Mouse (Mus musculus): ENCODE measurements around the gene Naglu. TPM values are rescaled to one million over a fixed set of nuclear protein-coding genes. Genes with fewer than 3 reads are reported as not detected.
"Not testable (repeated sequence)": the region's sequence is repeated elsewhere in the genome, so short reads cannot be mapped to it uniquely, and the experiment has no call there.

Gene Naglu
- total RNA-seq, 1 experiment from 2014 or later = 30.8 TPM

DNA sequence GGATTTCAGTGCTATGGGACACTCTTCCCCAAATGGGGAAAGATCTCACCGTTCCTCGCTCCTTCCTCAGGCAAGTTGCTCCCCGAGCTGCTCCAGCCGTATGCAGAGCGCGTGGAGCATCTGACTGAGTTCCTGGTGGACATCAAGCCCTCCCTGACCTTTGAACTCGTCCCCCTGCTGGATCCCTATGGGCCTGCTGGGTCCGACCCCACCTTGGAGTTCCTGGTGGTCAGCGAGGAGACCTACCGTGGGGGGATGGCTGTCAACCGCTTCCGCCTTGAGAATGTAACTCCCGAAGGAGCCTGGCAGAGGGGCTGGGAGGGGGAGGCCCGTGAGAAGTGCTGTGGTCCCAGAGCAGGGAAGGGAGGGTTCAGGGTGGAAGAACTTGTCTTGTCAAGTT lies 14.4 kb downstream of the Naglu start:
- DNase-seq = no peak

DNA sequence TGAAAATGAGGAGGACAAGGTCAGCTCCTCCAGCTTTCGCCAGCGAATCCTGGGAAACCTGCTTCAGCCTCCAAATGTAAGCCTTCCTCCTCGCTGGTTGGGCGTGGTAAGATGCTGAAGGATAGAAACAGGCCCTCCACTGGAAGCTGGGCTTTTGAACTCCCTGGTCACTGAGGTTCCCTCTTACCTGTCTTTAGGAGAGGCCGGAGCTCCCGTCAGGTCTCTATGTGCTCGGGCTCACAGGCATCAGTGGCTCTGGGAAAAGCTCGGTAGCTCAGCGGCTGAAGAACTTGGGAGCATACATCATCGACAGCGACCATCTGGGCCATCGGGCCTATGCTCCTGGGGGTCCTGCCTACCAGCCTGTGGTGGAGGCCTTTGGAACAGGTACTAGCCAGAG lies 15.0 kb downstream of the Naglu start:
- no peak for DNase-seq

DNA sequence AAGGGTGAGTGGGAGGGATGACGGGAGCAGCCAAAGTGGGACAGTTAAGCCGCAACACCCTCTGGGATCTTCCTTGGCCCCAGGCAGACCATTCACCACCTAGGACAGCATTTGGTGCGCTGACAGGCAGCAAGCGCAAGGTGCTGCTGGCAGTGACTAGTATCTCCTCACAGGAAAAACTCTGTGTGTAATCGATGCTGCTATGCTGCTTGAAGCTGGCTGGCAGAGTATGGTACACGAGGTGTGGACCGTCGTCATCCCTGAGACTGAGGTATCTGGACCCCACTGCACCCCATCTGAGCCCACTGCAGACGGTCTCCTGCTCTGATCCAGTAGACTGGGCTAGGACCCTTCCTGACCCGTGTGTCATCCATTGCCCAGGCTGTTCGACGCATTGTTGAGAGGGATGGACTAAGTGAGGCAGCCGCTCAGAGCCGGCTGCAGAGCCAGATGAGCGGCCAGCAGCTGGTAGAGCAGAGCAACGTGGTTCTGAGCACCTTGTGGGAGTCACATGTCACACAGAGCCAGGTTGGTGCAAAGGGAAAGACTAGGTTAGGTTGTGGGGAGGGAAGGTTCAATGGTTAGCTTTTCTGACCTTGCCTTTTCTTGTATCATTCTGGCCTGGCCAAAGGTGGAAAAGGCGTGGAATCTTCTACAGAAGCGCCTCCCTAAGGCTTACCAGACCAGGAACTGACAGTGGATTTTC lies 16.0 kb downstream of the Naglu start:
- no peak for DNase-seq

DNA sequence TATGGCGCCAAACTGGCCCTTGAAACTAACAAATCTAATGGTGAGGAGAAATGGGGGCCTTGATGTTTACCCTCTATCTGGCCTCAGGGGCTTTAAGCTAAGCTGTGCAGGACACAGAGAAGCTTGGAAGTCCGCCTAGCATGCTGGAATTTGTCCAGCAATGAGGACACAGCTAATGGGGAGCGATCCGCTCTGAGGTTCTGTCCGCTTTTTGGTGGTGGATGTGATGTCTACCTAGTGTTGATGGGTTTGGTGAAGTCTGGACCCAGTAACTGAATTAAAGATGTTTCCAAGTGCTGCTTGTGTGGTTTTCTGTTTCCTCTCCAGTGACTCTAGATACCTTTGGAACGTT lies 16.5 kb downstream of the Naglu start:
- no peak for DNase-seq

DNA sequence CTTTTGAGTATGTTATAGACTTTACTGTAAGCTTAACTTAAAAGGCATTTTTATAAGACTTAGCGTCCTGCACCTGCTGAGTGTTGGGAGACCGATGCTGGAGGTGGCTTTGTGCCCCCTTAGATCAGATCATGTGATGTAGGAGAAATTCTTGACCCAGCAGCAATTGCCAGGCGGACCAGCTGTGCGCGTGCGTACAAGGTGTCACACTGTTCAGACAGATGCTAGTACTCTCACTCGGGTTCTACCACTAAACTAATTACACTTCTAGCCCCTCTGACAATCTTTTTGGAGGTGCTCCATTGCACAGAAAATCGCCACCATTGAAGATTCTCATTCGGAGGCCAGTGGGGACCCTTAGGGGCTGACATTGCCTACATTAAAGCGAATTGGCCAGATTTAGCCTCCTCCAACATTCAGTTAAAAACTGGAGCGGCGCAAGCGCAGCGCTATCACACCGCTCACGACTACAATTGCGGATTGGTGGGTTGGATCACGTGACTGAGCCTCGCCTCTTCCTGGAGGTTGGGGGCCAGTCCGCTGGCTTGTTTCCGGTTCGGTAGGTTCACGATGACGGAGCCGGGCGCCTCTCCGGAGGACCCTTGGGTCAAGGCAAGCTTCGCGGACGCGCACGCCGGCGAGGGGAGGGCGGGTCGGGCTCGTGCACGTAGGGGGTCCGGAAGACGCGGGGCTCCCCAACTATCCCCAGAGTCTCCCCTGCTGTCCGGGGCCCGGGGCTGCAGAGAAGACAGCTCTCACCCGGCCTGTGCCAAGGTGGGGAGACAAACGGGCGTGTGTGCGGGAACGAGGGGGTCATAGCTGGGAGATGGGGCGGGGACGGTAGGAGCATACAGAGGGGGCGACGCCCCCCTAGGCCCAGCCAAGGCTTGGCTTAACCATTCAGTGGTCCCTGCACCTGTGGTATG lies 17.2 kb downstream of the Naglu start, which contains the start of gene Mlx:
Gene Mlx, plus strand, starts transcription at position 522 of the 926 bp plus-strand sequence.
- DNase-seq = peak; percentile 96

DNA sequence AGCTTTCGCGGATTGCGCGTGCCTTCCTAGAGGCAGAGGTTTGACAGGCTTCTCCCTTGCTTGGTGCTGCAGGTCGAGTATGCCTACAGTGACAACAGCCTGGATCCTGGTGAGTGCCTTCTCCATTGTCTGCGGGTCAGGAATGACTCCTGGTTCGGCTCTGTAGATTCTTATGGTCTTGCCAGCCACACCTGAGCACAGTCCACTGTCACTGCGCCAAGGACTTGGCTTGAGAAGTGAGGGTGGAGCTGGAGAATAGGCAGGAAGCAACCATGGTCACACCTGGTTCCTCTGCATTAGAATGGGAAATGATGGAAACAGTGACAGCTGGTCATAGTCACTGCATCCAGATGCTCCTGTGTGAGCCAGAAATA lies 17.9 kb downstream of the Naglu start:
- no peak for DNase-seq

DNA sequence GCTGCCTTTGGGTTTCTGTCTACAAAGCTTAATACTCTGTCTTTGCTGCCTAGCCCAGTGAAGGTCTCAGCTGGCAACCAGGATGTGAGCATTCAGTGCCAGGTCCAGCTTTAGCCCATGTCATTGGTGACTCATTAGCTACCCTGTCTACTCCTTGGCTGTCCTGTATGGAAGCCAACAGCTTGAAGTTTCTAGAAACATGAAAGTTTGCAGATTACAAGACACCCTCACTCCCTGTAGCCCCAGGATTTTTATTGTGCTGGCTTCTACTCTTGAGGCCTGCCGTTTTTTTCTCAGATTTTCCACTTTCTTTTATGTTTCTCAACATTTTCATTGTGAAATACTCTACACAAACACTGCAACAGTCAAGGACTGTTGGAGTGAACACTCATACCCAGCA lies 20.1 kb downstream of the Naglu start:
- DNase-seq = peak; percentile 35

DNA sequence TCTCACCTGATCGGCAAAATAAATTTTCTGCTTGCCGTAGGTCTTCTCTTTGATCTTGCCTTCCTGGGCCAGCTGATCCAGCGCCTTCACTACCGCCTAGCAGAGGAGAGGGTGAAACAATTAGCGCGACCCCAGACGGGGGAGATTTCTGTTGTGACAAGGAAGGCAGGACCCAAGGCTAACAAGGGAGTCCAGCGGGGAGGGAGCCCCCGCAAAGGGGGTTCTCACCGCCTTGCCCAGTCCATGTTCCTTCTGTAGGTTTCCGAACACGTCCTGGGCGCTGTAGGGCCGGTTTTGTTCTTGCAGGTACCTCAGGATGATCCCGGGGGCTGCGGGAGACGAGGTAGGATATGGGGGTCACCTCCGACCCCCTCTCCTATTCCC lies 25.1 kb downstream of the Naglu start:
- no peak for DNase-seq

DNA sequence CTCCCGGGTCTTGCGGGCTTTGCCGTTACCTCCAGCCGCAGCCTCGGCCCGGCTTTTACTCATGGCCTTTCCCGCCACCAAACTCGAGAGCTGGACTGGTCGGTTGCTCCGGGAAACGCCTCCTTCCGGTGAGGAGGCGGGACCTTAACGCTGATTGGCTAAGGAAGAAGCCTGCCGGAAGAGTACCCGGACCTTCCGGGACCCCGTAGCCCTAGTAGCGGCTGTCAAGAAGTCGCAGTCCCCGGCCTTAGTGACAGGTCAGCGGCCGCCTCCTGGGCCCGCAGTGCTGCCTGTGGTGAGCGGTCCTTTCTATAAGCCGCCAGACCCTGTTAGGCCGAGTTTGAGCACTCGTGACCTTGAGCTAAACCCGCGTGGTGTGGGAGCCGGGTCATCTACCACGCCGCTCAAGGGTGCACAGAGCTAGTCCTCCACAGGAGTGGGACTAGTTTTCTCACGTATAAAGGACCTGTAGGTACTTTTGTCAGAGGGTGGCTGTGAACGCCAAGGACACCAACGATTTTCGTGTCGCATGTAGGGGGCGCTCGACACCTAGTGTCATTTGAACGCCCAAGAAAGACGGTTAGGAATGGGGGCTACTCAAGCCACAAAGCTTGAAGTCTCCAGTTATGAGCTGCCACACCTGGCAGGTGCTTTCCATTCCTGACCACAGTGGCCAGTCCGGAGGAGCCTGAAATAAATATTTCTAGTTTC lies 25.7 kb downstream of the Naglu start, which contains the start of gene Psmc3ip:
Gene Psmc3ip, minus strand, starts transcription at position 123 of the 711 bp plus-strand sequence.
- DNase-seq = peak; percentile 97

DNA sequence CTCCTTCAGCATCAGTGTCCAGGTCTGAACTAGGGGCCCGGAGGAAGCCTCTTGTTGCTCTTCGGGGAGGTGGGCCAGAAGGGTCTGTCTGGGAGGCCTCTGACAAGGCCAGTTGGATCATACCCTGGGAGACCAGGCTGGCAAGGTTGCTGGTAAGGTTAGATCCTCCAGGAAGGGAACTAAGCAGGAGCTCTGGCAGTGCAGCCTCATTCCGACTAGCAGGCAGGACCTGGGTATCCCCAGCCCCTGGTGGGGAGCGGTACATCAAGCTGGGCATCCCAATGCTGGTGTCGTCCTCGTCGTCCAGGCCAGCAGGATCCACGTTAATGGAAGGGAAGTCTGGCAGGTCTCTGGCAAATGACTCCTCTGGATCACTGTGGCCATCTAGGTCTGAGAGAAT lies 28.4 kb downstream of the Naglu start:
- no peak for DNase-seq

DNA sequence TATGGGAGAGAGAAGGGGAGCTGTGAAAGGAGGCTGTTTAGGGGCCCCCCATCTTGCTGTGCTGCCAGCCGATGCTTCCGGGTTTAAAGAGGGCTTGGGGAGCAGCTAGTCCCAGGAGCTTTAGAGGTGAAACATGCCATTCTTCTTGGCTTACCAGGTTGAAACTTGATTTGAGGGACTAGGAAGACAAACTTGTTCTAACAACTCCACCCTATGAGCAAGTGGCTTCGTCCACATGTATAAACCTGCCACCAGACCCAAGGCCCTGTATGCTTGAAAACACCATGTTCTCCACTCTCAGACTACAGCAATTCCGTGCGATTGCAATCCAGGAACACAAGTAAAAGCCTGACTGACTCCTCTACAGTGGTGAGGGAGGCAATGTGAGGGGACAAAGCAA lies 33.2 kb downstream of the Naglu start:
- DNase-seq = no peak

DNA sequence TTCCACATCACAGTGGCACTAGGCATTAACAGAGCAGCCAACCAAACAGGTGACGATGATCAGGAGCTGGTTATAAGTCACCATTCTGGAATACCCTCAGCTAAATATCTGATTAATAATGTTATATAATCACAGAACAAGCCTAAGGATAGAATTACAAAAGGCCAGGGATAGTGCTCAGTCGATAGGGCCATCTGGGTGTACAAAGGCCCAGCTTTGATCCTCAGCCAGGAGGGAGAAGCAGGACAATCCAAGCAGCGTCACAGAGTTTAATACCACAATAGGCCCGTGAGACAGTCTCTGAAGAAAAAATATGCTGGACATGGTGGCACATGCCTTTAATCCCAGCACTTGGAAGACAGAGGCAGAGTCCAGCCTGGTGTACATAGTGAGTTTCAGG lies 39.5 kb downstream of the Naglu start:
- no peak for DNase-seq

DNA sequence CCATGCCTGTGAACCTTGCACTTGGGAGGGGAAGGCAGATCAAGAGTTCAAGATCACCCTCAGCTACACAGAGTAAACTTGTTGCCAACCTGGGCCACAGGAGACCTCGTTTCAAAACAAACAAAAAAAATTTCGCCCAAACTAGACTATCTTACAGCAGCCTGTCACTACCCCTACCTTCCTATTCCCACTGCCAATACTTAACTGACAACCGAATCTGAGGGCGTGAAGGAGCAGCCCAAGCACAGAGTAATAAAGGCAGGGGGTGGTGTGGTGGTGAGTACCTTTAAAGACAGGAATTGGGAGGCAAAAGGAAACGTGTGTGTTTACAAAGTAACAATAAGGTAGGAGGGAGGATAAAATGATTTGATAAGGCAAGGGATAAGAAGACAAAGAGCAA lies 40.9 kb downstream of the Naglu start:
- no peak for DNase-seq

DNA sequence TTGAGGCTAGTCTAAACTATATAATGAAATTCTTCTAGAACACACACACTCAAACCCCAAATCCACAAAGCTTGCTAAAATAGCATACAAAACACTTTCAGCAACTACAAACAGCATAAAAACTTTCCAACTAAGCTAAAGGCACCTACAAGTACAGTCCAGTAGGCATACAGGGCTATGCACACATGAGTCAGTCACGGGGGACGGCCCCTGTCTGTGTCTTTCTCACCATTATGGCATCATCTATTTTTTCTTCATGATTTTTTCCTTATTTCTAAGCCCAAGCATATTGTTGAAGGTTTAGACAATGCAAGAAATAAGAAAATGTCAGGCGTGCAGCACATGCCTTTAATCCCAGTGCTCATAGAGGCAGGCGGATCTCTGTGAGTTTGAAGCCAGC lies 41.4 kb downstream of the Naglu start:
- DNase-seq = no peak

DNA sequence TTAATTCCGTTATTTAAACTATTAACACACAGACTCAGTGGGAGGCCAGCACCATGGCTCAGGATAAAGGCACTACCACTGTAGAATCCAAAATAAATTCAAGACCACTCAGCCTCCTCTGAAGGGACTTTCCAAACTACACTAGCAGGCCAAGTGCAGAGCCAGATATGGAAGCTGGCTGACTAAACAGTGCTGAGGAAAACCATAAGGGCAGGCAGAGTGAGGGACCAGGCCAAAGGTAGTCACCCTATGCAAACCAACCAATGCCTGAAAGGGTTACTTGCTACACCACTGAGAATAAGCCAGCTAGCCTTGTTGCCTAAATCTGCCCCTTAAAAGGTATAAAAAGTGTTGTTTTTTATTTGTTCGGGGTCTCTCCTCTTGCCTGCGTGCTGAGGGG lies 42.4 kb downstream of the Naglu start:
- DNase-seq = no peak

DNA sequence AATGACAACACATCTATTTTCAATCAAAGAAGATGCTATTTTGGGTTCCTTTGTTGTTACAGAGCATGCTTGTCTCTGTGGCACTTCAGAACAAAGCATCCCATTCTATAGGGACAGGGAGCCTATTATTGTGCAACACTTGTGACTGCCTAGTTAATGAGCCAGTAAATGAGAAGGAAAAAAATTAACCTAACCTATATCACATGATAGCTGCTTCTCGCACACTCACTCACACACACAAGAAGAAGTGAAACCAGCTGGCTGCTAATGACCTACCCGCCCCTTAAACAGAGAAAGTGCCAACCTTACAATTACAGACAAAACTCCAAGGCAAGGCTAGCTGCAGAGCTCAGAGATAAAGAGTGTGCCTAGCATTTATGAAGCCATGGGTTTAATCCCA lies 45.8 kb downstream of the Naglu start:
- no peak for DNase-seq

DNA sequence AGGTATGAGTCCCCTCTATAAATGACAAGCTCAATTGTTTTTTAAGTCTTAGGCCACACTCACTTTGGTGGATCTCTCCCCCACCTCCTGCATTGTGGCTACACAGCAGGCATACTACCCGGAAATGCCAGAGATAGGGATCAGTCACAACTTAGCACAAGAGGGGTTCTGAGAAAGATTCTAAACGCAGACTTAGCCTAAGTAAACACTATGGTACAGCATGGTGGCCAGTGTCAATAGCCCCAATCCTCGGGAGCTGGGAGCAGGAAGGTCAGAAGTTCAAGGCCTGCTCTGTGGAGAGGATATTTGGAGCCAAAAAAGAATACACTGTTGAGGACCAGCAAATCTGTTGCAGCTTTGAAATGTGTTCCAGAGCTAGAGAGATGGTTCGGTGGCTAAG lies 48.3 kb downstream of the Naglu start:
- no peak for DNase-seq

DNA sequence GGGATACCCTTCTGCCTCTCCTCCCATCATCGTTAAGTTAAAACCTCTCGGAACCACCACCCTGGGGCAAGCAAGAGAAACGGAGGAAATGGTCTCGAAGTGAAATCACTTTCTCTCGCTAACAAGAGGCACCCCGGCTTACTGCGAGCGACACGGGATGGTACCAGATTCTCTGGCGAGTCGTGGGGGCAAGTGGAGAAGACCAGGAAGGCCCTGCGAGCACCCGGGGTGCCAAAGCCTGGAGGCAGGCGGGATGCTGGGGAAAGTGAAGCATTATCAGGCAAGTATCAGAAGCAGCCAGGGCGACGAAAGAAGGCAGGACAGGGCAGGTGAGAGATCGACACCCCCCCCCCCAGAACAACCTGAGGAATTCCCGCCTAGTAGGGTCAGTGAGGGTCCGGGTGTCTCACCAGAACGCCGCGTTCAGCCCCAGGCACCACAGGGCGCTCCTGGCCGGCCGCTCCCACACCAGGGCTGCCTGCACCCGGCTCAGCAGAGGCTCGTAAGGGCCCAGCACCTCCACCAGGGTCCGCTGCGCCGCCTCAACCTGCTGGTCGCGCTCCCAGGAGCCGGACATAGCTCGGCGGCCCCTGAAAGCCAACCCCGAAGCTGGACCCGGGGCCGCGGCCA lies 49.4 kb downstream of the Naglu start:
- peak; percentile 37 for DNase-seq

DNA sequence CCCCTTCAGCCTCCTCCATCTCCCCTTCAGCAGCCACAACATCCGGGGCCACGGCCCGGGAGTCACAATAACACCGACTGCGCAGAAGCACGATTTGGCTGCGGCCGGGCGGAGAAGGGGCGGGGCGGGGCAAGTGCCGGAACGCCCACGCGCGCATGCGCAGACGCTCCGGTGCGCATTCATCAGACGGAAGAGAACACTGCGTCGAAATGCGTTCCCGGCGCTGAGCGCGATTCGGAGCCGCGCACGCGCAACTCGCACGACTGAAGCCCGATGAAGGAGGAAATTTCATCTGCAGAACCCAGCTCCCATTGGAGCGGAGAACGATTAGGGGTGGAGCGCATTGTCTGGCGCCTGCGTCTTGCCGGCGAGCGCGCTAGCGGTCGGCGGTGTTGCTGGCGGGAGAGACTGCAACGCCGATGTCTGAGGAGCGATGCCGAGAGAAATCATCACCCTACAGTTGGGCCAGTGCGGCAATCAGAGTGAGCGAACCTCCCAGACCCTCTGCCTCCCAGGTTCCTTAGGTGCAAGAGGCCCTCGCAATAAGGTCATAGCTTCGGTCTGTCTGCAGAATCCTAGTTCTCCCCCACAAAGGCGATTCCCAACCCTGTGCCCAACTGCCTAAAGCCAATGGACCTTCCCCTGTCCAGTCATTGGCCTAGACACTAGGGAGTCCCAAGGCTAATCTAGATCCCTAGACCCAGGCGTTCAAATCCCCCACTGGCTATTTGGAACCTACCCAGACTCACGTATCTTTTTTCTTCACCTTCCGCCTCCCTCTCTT lies 50.1 kb downstream of the Naglu start, which contains the start of the genes Retreg3 and Tubg1:
Gene Retreg3, minus strand, starts transcription at position 133 of the 784 bp plus-strand sequence.
Gene Tubg1, plus strand, starts transcription at position 178 of the 784 bp plus-strand sequence.
- DNase-seq = peak; percentile 99

DNA sequence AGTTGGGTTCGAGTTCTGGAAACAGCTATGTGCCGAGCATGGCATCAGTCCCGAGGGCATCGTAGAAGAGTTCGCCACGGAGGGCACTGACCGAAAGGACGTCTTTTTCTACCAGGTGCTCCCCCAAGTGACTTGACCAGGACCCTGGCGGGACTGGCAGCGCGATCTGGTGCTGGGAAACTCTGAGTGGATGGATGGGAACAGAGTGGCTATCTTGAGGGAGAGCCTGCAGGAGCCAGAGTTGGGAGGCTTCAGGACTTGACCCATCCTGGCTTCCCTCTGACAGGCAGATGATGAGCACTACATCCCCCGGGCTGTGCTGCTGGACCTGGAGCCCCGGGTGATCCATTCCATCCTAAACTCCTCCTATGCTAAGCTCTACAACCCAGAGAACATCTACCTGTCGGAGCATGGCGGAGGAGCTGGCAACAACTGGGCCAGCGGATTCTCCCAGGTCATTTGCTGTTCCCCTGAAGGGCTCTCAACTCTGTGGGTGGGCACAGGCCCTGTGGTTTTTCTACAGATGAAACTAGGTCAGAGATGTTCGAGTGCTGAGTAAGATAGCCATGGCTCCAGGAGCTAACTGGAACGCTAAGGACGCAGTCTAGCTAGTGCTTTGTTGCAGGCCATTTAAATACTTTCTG lies 50.9 kb downstream of the Naglu start:
- DNase-seq = no peak

DNA sequence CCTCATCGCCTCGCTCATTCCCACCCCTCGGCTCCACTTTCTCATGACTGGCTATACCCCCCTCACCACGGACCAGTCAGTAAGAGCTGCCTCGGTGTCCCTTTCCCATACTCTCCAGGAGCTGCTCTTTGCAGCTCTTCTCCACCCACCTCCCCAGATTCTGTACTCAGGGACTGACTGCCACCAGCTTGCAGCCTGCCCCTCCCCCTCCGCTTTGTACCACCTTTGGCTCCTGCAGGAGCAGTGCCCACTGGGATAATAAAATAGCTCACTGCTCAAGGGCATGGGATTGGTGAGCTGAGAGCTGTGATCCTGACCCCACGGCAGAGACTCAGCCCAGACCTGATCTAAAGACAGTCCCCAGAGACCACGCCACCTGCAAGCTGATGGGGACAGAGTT lies 54.7 kb downstream of the Naglu start:
- DNase-seq = not testable (repeated sequence)

Data from adrenal gland, postnatal 14 days (tissue).